Mouse (Mus musculus) layer of hippocampus, adult 8-10 months (tissue): ENCODE data around the gene Inpp4a. TPM values are rescaled to one million over a fixed set of nuclear protein-coding genes. Genes with fewer than 3 reads are reported as not detected.
A peak's percentile ranks its signal among the peaks of the same experiment; 100 is the strongest.

Source experiments
- DNase-seq, 2 experiments: peaks; one replicate each; pipeline ENCODE4 v3.0.0; 2022; ENCODE audit warnings: low spot score in 2 of 2
- total RNA-seq, 4 experiments: library from RNA; stranded (reverse); gene quantifications; 2 replicates each; pipeline ENCODE4 v1.2.4; 2022

Gene Inpp4a
- total RNA-seq, 4 experiments from 2014 or later: 157 to 181 (median 168) TPM

DNA sequence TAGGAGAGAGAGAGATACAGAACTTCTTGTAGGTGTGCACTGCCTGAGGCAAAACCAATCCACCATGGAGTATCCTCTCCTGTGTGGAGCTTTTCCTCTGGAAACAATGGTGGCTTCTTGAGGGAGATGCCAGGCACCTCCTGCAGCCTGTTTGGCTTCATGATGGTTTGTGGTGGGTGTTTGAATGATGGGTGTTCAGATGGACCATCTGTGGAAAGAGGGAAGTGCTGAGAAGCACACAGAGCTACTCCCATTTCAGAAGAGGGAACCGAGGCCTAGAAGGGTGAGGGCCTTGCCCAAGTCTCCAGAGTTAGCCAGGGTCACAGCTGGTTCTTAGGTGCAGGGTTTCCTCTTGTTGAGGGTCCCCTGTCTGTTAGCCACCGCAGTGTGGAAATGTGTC is 23.0 kb downstream of the Inpp4a start:
- DNase-seq: no peak

DNA sequence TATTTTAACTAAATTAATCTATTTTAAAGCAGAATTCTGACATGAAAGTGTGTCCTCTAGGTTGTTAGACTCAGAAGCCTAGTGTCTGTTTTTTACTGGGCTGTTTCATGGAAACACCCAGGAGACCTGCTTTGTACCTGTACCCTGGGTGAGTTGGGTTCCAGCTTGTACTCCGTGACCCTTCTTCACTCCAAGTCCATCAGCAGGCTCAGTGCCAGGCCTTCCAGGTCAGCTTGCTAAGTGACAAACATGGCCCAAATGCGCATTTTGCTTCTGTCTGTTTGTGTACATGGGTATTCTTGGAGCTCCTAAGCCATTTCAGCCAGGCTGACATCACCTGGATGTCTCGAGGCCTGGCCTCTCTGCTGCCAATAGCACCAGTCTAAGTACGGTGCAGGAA is 23.5 kb downstream of the Inpp4a start:
- DNase-seq: no peak

DNA sequence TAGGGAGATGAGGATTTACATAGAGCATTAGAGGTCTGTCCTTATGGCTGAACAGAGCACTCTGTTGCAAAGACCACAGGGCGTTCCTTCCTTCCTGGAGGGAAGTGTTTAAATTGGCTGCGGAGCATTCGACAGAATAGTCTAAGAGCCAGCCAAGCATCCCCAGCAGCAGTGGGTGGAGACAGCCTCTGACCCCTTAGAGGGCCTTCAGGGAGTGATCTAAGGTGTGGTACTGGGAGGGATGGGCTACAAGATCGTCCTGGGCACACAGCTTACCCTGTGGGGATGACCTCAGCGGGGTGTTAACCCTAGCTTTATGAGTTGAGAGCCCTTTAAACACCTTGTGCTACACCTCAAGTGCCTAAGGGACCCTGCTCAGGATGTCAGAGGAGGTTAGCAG is 24.9 kb downstream of the Inpp4a start:
- DNase-seq: no peak

DNA sequence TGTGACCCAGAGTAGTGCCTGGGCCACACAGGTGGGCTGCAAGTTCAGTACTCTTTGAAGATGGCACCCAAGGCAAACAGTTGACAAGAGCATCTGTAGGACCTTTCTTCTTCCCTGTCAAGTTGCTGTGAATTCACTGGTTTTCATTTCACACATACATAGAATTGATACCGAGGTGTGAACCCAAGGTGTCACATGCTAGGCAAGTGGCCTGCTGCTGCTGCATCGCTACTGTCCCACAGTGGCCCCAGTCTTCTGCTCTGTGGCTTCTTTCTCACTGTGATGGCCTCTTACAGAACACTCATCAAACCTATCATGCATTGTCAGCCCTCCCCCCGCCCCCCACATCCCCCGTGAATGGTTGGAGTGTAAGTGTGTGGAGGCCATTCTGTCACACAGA is 27.6 kb downstream of the Inpp4a start:
- no peak for DNase-seq

DNA sequence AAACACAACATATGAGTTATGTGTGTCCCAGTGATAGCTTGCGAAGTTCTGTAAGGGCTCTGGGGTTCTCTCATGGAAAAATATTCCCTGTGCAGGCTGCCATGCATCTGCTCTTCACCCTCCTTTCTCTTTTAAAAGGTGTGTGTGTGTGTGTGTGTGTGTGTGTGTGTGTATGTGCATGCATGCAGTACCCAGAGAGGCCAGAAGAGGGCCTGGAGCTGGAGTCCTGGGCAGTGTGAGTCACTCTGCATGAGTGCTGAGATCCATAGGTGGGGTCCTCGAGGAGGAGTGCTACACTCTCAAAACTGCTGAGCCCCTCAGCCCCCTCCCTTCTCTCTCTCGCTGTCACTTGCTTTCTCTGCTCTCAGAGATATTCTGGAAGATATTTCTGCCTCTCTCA is 29.5 kb downstream of the Inpp4a start:
- DNase-seq: no peak

DNA sequence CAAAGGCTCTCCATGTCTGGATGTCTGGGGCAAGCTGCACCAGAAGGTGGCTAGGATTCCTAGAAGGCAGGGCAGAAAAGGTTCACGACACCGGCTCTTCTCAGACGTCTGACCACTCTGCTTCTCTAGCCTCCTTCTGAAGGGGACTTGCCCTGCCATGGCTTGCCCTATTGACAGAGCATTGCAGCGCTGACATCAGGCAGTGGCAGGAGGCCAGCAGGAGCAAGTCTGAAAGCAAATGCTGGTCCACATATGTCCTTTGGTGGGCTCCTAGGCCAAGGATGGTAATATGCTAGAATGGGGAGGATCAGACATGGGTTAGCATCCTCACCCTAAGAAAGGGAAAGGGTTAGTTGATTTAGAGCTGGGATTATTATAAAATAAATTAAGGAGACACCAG is 30.2 kb downstream of the Inpp4a start:
- no peak for DNase-seq

DNA sequence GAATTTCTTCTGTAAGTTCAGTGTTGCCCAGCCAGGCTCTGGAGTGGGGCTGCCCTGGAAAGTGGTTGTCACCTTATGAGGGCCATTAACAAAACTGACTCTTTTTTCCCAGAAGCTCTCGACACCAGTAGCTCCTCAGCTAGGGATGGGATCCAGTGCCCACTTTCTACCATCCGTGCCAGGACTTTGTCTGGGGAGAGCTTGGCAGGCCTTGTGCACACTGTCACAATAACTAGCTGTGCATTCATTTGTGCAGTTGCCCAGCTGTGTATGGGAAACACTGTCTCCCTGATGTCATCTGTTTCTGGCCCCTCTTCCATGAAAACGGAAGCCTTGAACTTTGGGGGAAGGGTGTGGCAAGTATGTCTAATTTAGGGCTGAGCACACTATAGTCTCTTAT is 33.1 kb downstream of the Inpp4a start:
- DNase-seq: no peak

DNA sequence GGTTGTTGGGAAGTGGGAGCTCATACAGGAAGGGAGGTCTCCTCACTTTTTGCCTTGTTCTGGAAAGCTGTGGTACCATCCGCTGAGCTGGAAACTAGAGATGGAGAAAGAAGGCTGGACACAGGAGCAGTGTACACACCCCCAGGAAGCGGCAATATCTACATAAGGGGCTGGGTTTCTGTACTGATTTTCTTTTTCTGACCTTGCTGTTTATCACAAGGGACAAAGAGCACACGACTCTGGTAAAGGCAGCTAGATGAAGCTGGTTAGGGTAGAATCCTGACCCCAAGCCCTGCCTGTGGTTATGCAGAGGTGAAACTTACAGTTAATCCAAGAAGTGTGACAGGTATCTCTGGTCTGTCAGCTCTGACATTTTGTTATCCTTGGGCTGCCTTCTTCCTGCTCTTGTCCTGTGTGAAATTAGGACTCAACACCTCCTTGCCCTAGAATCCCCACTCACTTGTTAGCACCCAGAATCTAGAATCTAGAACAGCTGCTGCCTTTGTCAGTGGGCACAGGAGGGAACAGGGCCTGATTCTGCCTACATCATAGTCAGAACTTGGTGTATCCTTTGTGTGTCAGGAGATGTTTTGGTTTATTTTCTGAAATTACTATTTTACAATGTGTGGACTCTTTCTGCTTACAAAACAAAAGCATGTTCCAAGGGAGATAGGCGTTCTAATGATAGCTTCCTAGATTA is 34.2 kb downstream of the Inpp4a start:
- no peak for DNase-seq

DNA sequence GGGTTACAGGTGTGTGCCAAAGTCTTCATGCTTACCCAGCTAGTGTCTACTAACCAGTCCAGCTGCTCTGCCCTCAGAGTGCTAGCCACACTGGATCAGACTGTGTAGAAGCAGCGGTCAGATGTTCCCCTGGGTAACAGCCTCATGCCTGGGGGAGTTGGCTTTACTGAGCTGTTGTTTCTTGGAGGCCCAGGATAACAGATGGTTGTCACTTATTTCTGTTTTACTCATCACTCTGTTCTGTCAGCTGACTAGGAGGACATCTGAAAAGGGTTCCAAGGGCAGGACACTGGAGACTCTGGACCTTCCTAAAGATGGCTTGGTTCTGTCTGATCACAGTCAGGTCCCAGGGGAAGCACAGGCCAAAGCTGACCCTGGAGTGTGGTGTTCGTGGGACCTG is 36.4 kb downstream of the Inpp4a start:
- no peak for DNase-seq

DNA sequence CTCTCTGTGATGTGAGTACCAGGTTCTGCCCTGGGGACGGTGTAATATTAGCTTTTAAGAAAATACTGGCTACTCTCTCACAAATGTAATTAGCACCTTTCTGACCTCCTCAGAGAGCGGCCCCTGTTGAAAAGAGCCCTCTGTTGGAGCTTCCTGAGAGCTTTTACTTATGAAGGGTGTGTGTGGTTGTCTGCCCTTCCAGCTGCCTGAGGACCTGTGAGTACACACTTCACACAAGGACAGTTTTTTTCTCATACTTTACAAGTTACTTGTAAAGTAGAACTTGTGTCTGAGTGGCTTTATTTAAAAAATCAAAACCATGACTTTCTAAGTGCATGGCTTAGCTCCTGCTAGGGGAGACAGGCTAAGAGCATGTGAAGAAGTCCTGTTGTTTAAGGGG is 37.1 kb downstream of the Inpp4a start:
- DNase-seq: no peak

DNA sequence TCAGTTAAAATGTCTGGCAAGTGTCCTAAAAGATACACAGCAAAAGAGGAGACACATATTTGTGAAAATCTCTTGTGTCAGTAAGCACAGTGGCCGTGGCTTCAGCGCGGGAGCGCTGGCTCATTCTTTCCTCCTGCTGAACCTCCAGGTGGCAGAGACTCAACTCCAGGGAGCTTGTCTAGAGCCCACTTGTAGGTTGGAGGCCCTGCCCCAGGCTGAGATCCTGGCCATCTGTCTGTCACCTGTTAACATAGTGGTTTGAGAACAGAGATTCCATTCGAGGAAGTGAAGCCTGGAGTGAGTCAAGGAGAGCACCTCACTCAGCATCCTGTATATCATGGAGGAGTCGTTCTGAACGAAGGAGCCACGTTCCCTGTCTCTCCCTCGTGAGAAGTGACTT is 37.6 kb downstream of the Inpp4a start:
- DNase-seq: no peak

DNA sequence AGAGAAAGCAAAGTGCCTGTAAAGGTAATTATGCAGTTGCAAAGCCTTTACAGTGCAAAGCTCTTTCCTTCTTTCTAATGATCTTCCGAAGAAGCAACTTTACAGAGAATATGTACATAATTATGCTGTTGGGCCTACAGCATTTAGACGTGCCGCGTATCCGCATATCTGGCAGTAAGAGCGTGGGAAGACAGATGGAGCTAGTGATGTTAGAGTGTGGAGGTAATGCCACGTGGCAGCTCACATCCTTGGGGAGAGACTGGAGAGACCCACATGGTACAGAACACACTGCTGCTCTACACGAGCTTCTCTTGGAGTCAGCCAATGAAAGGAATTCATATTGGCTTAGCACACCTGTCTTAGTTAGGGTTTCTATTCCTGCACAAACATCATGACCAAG is 39.5 kb downstream of the Inpp4a start:
- DNase-seq: peak in 1 of 2 experiments; percentile 45

DNA sequence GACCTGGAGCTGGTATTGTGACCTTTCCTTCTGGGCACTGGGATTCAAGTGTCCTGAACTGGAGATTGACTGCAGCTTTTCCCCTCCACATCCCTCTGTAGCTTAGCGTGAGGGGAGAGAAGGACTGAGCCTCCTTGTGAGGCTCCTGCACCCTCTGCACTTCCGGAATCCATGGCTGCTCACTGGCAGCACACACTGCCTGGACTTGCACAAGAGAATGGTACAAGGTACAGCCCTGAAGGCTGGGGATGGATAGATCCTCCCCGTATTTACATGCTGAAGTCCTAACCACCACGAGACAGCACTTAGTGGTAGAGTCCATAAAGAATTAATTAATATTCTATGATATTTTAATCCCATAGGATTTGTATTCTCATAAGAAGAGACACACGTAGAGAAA is 41.7 kb downstream of the Inpp4a start:
- DNase-seq: no peak

DNA sequence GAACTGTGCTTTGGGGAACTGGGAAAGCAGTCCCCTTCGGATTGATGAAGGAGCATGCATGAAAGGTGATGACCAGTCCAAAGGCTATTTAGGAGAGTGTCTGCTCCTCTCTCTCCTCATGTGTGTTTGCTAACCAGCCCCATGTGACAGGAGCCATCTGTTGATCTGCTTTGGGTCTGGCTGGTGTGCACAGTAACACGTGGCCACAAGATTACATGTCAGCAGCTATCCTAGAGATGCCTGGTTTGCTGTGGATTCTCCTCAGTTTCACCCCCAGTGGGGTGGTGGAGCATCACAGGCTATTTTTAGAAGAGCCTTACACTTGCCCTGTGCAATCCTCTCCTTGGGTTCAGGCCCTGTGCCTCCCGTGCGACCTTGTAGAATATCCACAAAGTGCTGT is 42.2 kb downstream of the Inpp4a start:
- DNase-seq: no peak

DNA sequence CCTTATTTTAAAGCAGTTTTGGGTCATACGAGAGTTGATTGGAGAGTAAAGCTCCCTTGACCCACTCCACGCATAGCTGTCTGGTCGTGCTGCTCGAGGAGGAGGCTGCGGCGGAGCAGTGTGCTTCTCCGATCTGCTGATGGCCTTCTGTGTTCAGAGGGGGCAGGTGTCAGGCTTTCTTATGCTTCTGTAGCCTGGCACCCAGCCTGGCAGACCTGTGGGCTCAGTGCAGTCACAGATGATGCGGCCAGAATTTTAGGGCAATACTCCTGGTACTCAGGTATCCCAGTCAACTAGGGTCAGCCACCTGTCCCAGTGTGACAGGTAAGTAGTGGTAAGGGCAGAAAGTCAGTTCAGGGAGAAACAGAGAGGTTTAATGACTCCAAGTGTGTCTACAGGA is 42.9 kb downstream of the Inpp4a start:
- no peak for DNase-seq

DNA sequence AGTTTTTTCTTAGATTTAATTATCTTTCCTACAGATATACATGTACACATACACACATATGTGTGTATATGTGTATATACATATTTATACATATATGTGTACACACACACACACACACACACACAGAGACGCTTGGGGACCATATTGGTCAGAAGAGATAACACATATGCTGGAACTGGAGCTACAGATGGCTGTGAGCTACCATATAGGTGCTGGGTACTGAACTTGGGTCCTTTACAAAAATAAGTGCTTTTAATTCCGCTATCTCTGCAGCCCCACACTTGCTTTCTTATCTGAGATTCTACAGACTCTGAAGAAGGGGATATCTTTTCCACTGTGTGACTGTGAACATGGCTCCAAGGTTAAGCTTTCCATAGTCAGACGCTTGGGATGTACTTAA is 43.6 kb downstream of the Inpp4a start:
- DNase-seq: no peak

DNA sequence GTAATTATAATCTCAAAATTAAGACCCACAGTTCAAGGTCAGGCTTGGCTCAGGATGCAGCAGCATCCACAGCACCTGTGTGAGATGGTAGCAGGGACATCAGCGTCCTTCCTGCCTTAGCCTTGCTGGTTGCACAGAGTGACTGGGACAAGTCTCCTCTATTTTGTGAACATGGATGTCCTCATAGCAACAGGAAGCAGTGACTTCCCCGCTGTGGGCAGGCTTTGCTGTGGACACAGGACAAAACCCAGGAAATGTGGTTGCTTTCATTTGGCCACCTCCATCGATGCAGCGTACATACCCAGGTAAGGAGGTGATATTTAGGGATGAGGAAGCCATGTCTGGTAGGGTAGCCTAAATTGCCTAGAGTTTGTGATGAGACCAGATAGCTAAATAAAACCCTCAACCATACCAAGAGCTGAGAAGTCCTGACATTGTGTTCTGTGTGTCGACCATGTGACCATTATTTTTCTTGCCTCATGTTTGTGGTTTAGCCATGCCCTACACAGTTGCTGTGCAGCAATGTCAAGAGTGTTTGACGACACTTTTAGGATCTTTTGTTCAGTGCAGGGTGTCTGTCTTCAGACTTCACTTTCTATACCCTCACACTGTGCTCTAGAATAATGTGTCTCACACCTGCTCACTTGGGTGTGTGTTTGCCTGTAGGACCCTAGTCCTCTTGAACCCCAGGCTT is 44.7 kb downstream of the Inpp4a start:
- DNase-seq: no peak

DNA sequence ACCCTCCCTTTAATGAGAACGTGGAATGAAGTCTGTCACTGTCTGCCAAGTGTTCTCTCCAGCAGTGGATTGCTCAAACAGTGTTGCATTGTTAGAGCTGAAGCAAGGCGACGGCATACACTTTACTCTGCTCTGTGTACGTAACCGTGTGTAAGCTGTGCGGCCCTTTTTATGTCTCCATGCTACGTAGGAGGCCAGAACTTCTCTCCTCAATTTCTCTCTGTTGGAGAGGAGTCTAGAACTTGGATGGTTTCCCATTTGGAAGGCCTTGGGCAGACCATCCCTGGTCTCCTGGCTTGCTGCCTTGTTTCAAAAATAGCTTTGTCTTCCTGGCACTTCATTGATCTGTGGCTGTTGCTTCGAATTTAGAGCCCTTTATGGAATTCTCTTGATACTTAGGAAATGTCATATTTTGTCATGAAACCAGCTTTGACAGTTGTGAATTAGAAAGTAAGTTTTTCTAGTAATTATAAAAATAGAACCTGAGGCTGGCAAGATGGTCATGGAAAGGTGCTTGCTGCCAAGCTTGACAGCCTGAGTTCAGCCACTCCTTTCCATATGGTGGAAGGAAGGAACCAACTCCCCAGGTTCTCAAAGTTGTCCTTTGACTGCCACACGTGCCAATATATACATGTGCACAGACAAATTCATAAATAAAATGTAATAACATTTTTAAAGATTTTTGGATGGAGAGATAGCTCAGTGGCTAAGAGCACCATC is 47.9 kb downstream of the Inpp4a start:
- DNase-seq: no peak

DNA sequence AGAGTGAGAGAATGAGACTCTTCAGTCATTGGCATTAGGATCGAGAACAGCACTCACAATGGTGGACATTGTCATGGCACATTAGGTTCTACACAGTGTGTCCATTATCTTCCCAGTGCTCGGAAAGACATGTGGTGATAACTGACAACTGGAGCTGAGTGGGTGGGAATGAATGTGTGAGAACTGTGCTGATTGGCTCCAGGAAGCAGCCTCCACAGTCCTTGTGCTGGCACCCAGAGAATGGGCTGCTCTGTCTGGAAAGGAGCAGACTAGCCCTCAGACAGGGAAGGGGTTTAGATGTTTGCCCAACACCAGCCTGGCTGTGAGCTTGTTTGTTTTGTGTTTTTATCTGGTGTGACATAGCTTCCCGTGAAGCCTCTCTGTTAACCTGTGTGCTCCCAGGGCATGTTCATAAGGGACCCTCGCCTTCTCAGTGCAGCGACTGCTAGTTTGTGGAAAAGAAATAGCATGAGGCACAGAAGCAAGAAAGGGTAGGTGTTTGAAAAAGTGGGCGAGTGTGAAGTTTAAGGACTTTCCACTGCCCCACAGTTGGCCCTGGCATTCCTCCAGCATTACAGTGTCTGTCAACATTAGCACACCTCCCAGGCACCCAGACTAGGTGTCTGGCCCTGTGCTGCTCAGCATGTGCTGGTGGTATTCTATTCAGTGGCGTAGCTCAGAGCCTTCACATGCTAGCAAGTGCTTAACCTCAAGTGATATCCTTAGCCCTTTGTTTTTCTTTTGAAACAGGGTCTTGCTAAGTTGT is 51.4 kb downstream of the Inpp4a start:
- peak; percentile 70 to 72 for DNase-seq

DNA sequence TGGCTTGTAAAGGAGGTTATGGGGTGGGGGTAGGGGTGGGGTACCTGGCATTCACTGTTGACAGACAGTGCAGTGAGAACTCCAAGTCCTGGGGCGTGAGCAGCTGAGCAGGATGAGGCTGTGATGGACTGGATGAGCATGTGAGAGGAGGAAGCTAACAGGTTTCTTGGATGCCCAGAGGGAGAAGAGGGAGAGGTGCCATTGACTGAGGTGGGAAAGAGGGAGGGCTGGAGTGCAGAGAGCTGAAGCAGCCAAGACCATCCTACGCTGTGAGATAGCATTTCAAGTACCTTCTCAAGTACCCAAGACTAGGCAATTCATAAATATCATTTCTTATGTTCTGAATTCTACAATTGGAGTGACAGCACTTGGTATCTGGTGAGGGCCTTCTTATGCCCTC is 52.3 kb downstream of the Inpp4a start:
- no peak for DNase-seq

DNA sequence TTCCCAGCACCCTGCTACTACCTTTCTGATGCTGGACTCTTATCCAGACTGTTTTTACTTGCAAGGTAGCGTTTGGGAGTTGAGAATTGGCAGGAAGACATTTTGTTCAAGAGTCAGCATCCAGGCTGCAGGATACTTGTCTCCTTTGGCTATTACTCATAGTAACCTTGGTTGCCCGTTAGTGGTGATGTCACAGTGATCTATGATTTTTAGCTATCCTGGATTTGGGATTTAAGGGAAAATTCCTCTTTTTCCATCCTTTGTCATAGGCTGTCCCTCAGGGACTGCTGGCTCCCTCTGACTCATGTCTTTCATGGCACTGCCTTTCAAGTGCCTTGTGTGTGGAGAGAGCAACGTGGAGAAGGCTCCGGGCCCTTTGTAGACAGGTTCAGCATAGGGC is 53.8 kb downstream of the Inpp4a start:
- no peak for DNase-seq

DNA sequence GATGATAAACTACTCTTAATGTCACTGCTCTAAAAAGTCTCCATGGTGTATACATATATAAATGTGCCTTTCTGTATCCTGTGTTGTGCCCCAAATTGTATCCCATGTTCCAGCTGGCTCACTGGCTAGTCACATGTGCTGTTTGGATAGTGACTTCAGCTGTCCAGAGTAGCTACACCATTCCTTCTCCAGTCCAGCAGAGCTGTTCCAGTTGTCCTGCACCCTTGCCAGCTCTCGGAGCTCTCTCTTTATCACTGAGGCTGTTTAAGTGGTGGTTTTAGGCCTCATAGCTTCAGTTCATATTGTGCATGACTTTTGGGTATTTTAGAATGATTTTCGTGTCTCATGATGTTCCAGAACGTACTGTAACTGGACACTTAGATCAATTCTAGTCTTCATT is 55.8 kb downstream of the Inpp4a start:
- DNase-seq: no peak
